Mouse (Mus musculus) intestine, postnatal 0 days (tissue): ENCODE results near the gene Catsperg2. TPM values are rescaled to one million over a fixed set of nuclear protein-coding genes. Genes with fewer than 3 reads are reported as not detected.
A peak's percentile ranks its signal among the peaks of the same experiment; 100 is the strongest.

Source experiments
- ATAC-seq: fragments of 200-750 bp; cut with Nextera tagmentation; 2 replicates; pipeline ENCODE4 v1.8.0; 2017; ENCODE audit warnings: mild to moderate bottlenecking, moderate TSS enrichment, moderate library complexity
- H3K27ac ChIP-seq: fragments of 300-500 bp; sonication (generic); 2 replicates; pipeline ENCODE4 v1.5.1; 2014; ENCODE audit warnings: mild to moderate bottlenecking, low read depth, low read length, moderate library complexity
- H3K27me3 ChIP-seq: fragments of 300-500 bp; sonication (generic); replicated peaks from 2 replicates; pipeline ENCODE4 v1.6.1; 2014; ENCODE audit warnings: low read length, mixed read lengths; ENCODE audit not compliant: control insufficient read depth, insufficient read depth
- H3K36me3 ChIP-seq: fragments of 300-500 bp; sonication (generic); 2 replicates; pipeline ENCODE4 v1.6.1; 2014; ENCODE audit warnings: mild to moderate bottlenecking, moderate library complexity; ENCODE audit not compliant: control insufficient read depth, insufficient read depth
- H3K4me1 ChIP-seq: fragments of 300-500 bp; sonication (generic); replicated peaks from 2 replicates; pipeline ENCODE4 v1.6.1; 2014; ENCODE audit warnings: antibody characterized with exemption, low read length, mixed read lengths; ENCODE audit not compliant: control insufficient read depth, insufficient read depth
- H3K4me2 ChIP-seq: fragments of 300-500 bp; sonication (generic); replicated peaks from 2 replicates; pipeline ENCODE4 v1.6.1; 2014; ENCODE audit warnings: low read depth, mild to moderate bottlenecking, moderate library complexity
- H3K4me3 ChIP-seq: fragments of 300-500 bp; sonication (generic); 2 replicates; pipeline ENCODE4 v1.5.1; 2014; ENCODE audit warnings: low read depth, low read length
- H3K9ac ChIP-seq: fragments of 300-500 bp; sonication (generic); 2 replicates; pipeline ENCODE4 v1.6.1; 2014; ENCODE audit warnings: mild to moderate bottlenecking, low read depth, low read length
- H3K9me3 ChIP-seq: fragments of 300-500 bp; sonication (generic); 2 replicates; pipeline ENCODE4 v1.6.1; 2016; ENCODE audit warnings: mixed run types; ENCODE audit not compliant: control insufficient read depth
- CTCF ChIP-seq: sonication (generic); IDR thresholded peaks from 2 replicates; pipeline ENCODE4 v1.5.1; 2016; ENCODE audit warnings: low read depth, mild to moderate bottlenecking, control low read depth, antibody characterized with exemption, moderate library complexity
- WGBS: fragments of 180-500 bp; shearing (Covaris S2); extraction: QIAGEN DNeasy Blood & Tissue Kit; methylation state at CpG from one replicate; pipeline ENCODE4 v1.1.7; 2014; 5-methylcytosine and 5-hydroxymethylcytosine counted together
- microRNA counts: library from miRNA; unstranded; fragments of <30 nt; microRNA quantifications from one replicate; lab custom pipeline; 2016
- microRNA-seq: library from miRNA; unstranded; fragments of <30 nt; microRNA quantifications from one replicate; pipeline ENCODE4, GENCODE M21; 2016
- polyA plus RNA-seq: library from polyadenylated mRNA; unstranded; fragments of >200 nt; fragmentation: Nextera tagmentation; extraction: Ambion mirVana; gene quantifications from 2 replicates; pipeline ENCODE4 v1.2.1, GENCODE M21; 2015

Gene Catsperg2
- polyA plus RNA-seq, 1 experiment from 2014 or later: not detected

DNA sequence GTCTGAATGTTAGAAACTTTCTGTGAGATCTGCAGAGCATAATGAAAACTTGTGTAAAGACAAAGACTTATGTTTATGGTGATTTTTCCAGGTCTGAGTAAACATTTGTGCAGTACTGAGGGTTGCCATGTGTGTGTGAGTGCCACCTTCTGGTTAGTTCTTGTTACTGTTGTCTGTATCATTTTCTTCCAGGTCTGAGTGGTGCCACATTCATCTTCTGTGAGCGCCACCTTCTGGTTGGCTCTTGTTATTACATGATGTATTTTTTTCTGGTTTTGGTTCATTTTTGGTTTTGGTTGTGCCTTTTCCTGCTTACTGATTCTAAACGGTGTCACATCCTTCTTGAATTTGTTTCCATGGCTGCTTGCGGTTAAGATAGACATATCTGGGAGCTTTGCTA lies 45.0 kb downstream of the Catsperg2 start:
- no peak overlapping the region for H3K4me3 ChIP-seq
- H3K27ac ChIP-seq: no peak overlapping the region
- ATAC-seq: no peak
- no peaks in the 10 kb centered on the region for H3K4me1 ChIP-seq
- no peaks in the 10 kb centered on the region for H3K27me3 ChIP-seq
- no peaks in the 10 kb centered on the region for H3K9me3 ChIP-seq
- TF ChIP-seq CTCF: peak; percentile 61
- WGBS: 60% methylated on average over 3 of the region's 3 CpGs
- no peak overlapping the region for H3K9ac ChIP-seq
- H3K36me3 ChIP-seq: no peaks in the 10 kb centered on the region
- H3K4me2 ChIP-seq: no peak overlapping the region

MicroRNAs within 50 kb of the gene (microRNA counts, 519-probe panel; counts per million panel counts)
- not detected for microRNA mmu-miR-1964 (lab: Ali Mortazavi, UCI)

Small RNA genes within 50 kb of the gene (microRNA-seq; reads per million reads assigned to microRNA genes)
- 3.3 reads per million, percentile 5 among the genes with 10 or more reads in this experiment for gene Mir1964

Other genes with a start within 250 kb of the Catsperg2 start
- gene Sipa1l3, start 208.4 kb downstream of the Catsperg2 start, polyA plus RNA-seq: 22.0 and 25.6 TPM in 2 replicates
- gene Zfp84, start 41.5 kb upstream of the Catsperg2 start, polyA plus RNA-seq: 4.4 and 4.7 TPM in 2 replicates
- 1.7 and 1.9 TPM in 2 replicates for gene Zfp30, start 57.0 kb upstream of the Catsperg2 start, polyA plus RNA-seq
- gene Zfp790, start 89.1 kb upstream of the Catsperg2 start, polyA plus RNA-seq: 4.1 and 4.3 TPM in 2 replicates
- gene Zfp940, start 126.6 kb upstream of the Catsperg2 start, polyA plus RNA-seq: 0.98 and 0.99 TPM in 2 replicates
- gene Zfp420, start 132.9 kb upstream of the Catsperg2 start, polyA plus RNA-seq: 1.4 and 1.5 TPM in 2 replicates
- gene Zfp27, start 179.5 kb upstream of the Catsperg2 start, polyA plus RNA-seq: 3.2 TPM in 2 replicates
- gene Zfp383, start 181.2 kb upstream of the Catsperg2 start, polyA plus RNA-seq: 1.4 and 1.8 TPM in 2 replicates
- 2.6 and 2.8 TPM in 2 replicates for gene Zfp74, start 227.1 kb upstream of the Catsperg2 start, polyA plus RNA-seq